Mouse (Mus musculus) cerebellum, adult 2 months (tissue): ENCODE results near the gene Dhrs7b.

Experiments used
- CTCF ChIP-seq: fragments of 200-500 bp; IDR thresholded peaks from 2 replicates; pipeline ENCODE4 v1.5.1; 2011; ENCODE audit warnings: low read depth, mild to moderate bottlenecking, control low read depth, low read length, moderate library complexity, borderline replicate concordance; ENCODE audit not compliant: insufficient read depth
- POLR2A ChIP-seq: fragments of 200-500 bp; IDR thresholded peaks from 2 replicates; pipeline ENCODE4 v1.6.1; 2011; ENCODE audit warnings: low read length, control low read depth, borderline replicate concordance; ENCODE audit not compliant: insufficient read depth

GRCm38 (mm10) chr11:60880559-60880958 is 50.1 kb downstream of the Dhrs7b start:
- TF ChIP-seq CTCF (no peak), POLR2A (no peak)
